Comparison of ENCODE assay signal across 8 mouse cellular contexts in genomic region chr8:89044511-89045217, GRCm38 (mm10). TPM values are rescaled to one million over a fixed set of nuclear protein-coding genes. Genes with fewer than 3 reads are reported as not detected.
DNase-seq lines count a peak whose midpoint lies in the region; ATAC-seq and TF ChIP-seq lines count a peak whose summit lies in the region.

No protein-coding gene starts in this region.

- no peak for ATAC-seq in lung, embryonic 15.5 days (ENCODE audit: borderline replicate concordance, extremely low read depth, low FRiP score, low TSS enrichment)
- ATAC-seq in heart, postnatal 0 days (ENCODE audit: insufficient read depth, low read depth) = no peak
- no peak for ATAC-seq in limb, embryonic 14.5 days (ENCODE audit: low FRiP score, low read depth)

- H3K36me3 ChIP-seq in lung, embryonic 15.5 days = no peaks in the 10 kb centered on the region
- H3K36me3 ChIP-seq in heart, postnatal 0 days (replicated peaks; ENCODE audit: control insufficient read depth, insufficient read depth, low read length) = no peaks in the 10 kb centered on the region
- H3K36me3 ChIP-seq in limb, embryonic 14.5 days (ENCODE audit: control insufficient read depth, insufficient read depth, low read length) = no peaks in the 10 kb centered on the region
- H3K36me3 ChIP-seq in small intestine, adult 2 months (ENCODE audit: control insufficient read depth, insufficient read depth, low read length) = no peaks in the 10 kb centered on the region

- TF ChIP-seq CTCF in heart, postnatal 0 days (IDR thresholded peaks at IDR 0.05; ENCODE audit: low read depth) = no peak
- no peak for TF ChIP-seq CTCF in small intestine, adult 2 months (IDR thresholded peaks at IDR 0.05; ENCODE audit: extremely low read depth, insufficient read length, insufficient replicate concordance, low read depth, low read length)

- TF ChIP-seq POLR2A in limb, embryonic 14.5 days (IDR thresholded peaks at IDR 0.05; ENCODE audit: borderline replicate concordance, extremely low read depth, insufficient read depth, insufficient read length) = no peak
- no peak for TF ChIP-seq POLR2A in small intestine, adult 2 months (IDR thresholded peaks at IDR 0.05; ENCODE audit: low read depth, low read length)

- no peak for TF ChIP-seq EP300 in heart, postnatal 0 days (IDR thresholded peaks at IDR 0.05; ENCODE audit: low read depth)

- no peak overlapping the region for H3K27ac ChIP-seq in lung, embryonic 15.5 days
- H3K27ac ChIP-seq in heart, postnatal 0 days (ENCODE audit: low read depth) = no peak overlapping the region
- peak overlapping the region; percentile 98 for H3K27ac ChIP-seq in limb, embryonic 14.5 days (replicated peaks; ENCODE audit: low read depth, low read length)
- H3K27ac ChIP-seq in small intestine, adult 2 months (ENCODE audit: insufficient read depth, low read depth, low read length) = no peak overlapping the region

- peak overlapping the region; percentile 43; the same call in 1 of the 2 replicates for H3K4me3 ChIP-seq in lung, embryonic 15.5 days
- H3K4me3 ChIP-seq in heart, postnatal 0 days (ENCODE audit: low read depth, low read length) = peak overlapping the region; percentile 53
- peak overlapping the region; percentile 68 for H3K4me3 ChIP-seq in limb, embryonic 14.5 days (replicated peaks; ENCODE audit: low read length)
- H3K4me3 ChIP-seq in small intestine, adult 2 months (ENCODE audit: low read depth, low read length) = peak overlapping the region; percentile 53; the same call in 1 of the 2 replicates

- DNase-seq in lung, postnatal 4 days = no peak
- DNase-seq in heart, postnatal 0 days (ENCODE audit: low spot score) = no peak
- DNase-seq in limb, embryonic 14.5 days (ENCODE audit: low spot score) = no peak
- DNase-seq in layer of hippocampus, postnatal 14 days (ENCODE audit: low spot score in 2 of 2) = no peak
- DNase-seq in cerebellum, adult 18-20 months = no peak
- DNase-seq in frontal cortex, adult 2 months (ENCODE audit: extremely low spot score in 1 of 2, low spot score in 1 of 2) = no peak

- no peaks in the 10 kb centered on the region for H3K9me3 ChIP-seq in lung, embryonic 15.5 days
- no peaks in the 10 kb centered on the region for H3K9me3 ChIP-seq in heart, postnatal 0 days (replicated peaks; ENCODE audit: control insufficient read depth, low read length)
- no peaks in the 10 kb centered on the region for H3K9me3 ChIP-seq in limb, embryonic 14.5 days (ENCODE audit: control insufficient read depth, low read length)

- H3K27me3 ChIP-seq in lung, embryonic 15.5 days = peaks cover 99% of the 10 kb centered on the region
- peaks cover 99% of the 10 kb centered on the region for H3K27me3 ChIP-seq in heart, postnatal 0 days (ENCODE audit: control insufficient read depth, insufficient read depth, low read length)
- H3K27me3 ChIP-seq in limb, embryonic 14.5 days (ENCODE audit: control insufficient read depth, insufficient read depth, low read length) = peaks cover 12% of the 10 kb centered on the region; the same call in 1 of the 2 replicates
- H3K27me3 ChIP-seq in small intestine, adult 2 months (ENCODE audit: control insufficient read depth, insufficient read depth, low read length) = peaks cover 70% of the 10 kb centered on the region

- under 1% methylated on average over 31 of the region's 31 CpGs for WGBS in lung, embryonic 15.5 days
- 2% methylated on average over 31 of the region's 31 CpGs for WGBS in heart, postnatal 0 days
- under 1% methylated on average over 31 of the region's 31 CpGs for WGBS in limb, embryonic 14.5 days
- WGBS in small intestine, adult 2 months = 4% methylated on average over 31 of the region's 31 CpGs

- no peak overlapping the region for H3K4me2 ChIP-seq in lung, embryonic 15.5 days
- H3K4me2 ChIP-seq in heart, postnatal 0 days (ENCODE audit: low read depth, low read length) = peak overlapping the region; percentile 89
- H3K4me2 ChIP-seq in limb, embryonic 14.5 days (replicated peaks; ENCODE audit: low read depth, low read length, severe bottlenecking) = peak overlapping the region; percentile 79

- H3K9ac ChIP-seq in lung, embryonic 15.5 days = no peak overlapping the region
- H3K9ac ChIP-seq in heart, postnatal 0 days (replicated peaks; ENCODE audit: low read depth, low read length) = no peak overlapping the region
- H3K9ac ChIP-seq in limb, embryonic 14.5 days (ENCODE audit: low read depth, low read length, severe bottlenecking) = peak overlapping the region; percentile 97

- peaks cover 37% of the 10 kb centered on the region for H3K4me1 ChIP-seq in lung, embryonic 15.5 days
- H3K4me1 ChIP-seq in heart, postnatal 0 days (ENCODE audit: control insufficient read depth, insufficient read depth) = peaks cover 18% of the 10 kb centered on the region; the same call in 1 of the 2 replicates
- peaks cover 5% of the 10 kb centered on the region for H3K4me1 ChIP-seq in limb, embryonic 14.5 days (ENCODE audit: control insufficient read depth, insufficient read depth, low read length)
- H3K4me1 ChIP-seq in small intestine, adult 2 months (ENCODE audit: control insufficient read depth, insufficient read depth, insufficient read length, low read length) = no peaks in the 10 kb centered on the region; the same call in 1 of the 2 replicates

RNA-seq across cellular contexts. Expression of gene Sall1, which starts 0.7 kb away (rescaled TPM):
- 0.10 and 0.21 TPM in 2 replicates for polyA plus RNA-seq in lung, embryonic 15.5 days (2015; fragmentation: Nextera tagmentation; extraction: Ambion mirVana)
- 2.3 and 3.9 TPM in 2 replicates for total RNA-seq in heart, postnatal 0 days (2014; rRNA removed; ENCODE audit: low replicate concordance)
- 1.6 and 2.0 TPM in 2 replicates for polyA plus RNA-seq in heart, postnatal 0 days (2015; fragmentation: Nextera tagmentation; extraction: Ambion mirVana)
- 13.6 and 17.9 TPM in 2 replicates for polyA plus RNA-seq in limb, embryonic 14.5 days (2012; rRNA removed)
- 8.4 and 11.2 TPM in 2 replicates for polyA plus RNA-seq in limb, embryonic 14.5 days (2014; fragmentation: Nextera tagmentation; extraction: Ambion mirVana)
- polyA plus RNA-seq in small intestine, adult 2 months (2012; rRNA removed) = 0.56 and 1.2 TPM in 2 replicates
- 10 to 100 TPM; 15.8 to 15.9 TPM for total RNA-seq in layer of hippocampus, postnatal 14 days (2021)
- 45.9 and 49.4 TPM in 2 replicates for polyA plus RNA-seq in frontal cortex, adult 2 months (2012; rRNA removed)
